Mouse (Mus musculus) liver, adult 2 months (tissue): Measurements from ENCODE around the gene Plcb1.

Experiments used
- CTCF ChIP-seq: fragments of 200-500 bp; IDR thresholded peaks from 2 replicates; pipeline ENCODE4 v1.5.1; 2011; ENCODE audit warnings: low read depth, low read length, control low read depth
- POLR2A ChIP-seq: fragments of 200-500 bp; IDR thresholded peaks from 2 replicates; pipeline ENCODE4 v1.6.1; 2011; ENCODE audit warnings: low read length, control low read depth; ENCODE audit not compliant: insufficient read depth; ENCODE audit errors: extremely low read depth

- TF ChIP-seq POLR2A (no peak), CTCF (no peak)
Observed at GRCm38 (mm10) chr2:135394698-135395097, 608.8 kb downstream of the Plcb1 start.
